Mouse (Mus musculus) heart, adult 2 months (tissue): ENCODE results near the gene Mlh3. TPM values are rescaled to one million over a fixed set of nuclear protein-coding genes. Genes with fewer than 3 reads are reported as not detected.

Source experiments
- DNase-seq, 2 experiments: peaks; one replicate each; pipeline ENCODE4 v3.0.0; 2021
- H3K27ac ChIP-seq: fragments of 200-600 bp; 2 replicates; pipeline ENCODE4 v1.8.1; 2022
- H3K27me3 ChIP-seq: fragments of 200-500 bp; 2 replicates; pipeline ENCODE4 v1.6.1; 2012; ENCODE audit warnings: mild to moderate bottlenecking, low read length, inconsistent platforms, mixed read lengths; ENCODE audit not compliant: control insufficient read depth, insufficient read depth
- H3K36me3 ChIP-seq: fragments of 200-500 bp; 2 replicates; pipeline ENCODE4 v1.6.1; 2012; ENCODE audit warnings: low read length, inconsistent platforms; ENCODE audit not compliant: control insufficient read depth, insufficient read depth
- H3K4me1 ChIP-seq: fragments of 200-500 bp; 2 replicates; pipeline ENCODE4 v1.6.1; 2011; ENCODE audit warnings: low read length; ENCODE audit not compliant: control insufficient read depth, insufficient read depth
- H3K4me3 ChIP-seq: fragments of 200-600 bp; 2 replicates; pipeline ENCODE4 v1.8.1; 2022
- H3K79me2 ChIP-seq: fragments of 200-500 bp; replicated peaks from 2 replicates; pipeline ENCODE4 v1.6.1; 2012; ENCODE audit warnings: mild to moderate bottlenecking, inconsistent platforms, low read length, moderate library complexity, mixed read lengths; ENCODE audit not compliant: control insufficient read depth, insufficient read depth
- H3K9ac ChIP-seq: fragments of 200-500 bp; 2 replicates; pipeline ENCODE4 v1.6.1; 2012; ENCODE audit warnings: low read depth, mild to moderate bottlenecking, control low read depth, inconsistent platforms, low read length, mixed read lengths
- CTCF ChIP-seq: fragments of 200-600 bp; IDR thresholded peaks from 2 replicates; pipeline ENCODE4 v1.8.1; 2022; ENCODE audit warnings: antibody characterized with exemption, mild to moderate bottlenecking, moderate library complexity
- EP300 ChIP-seq: fragments of 200-500 bp; IDR thresholded peaks from 2 replicates; pipeline ENCODE4 v1.6.1; 2011; ENCODE audit warnings: low read depth, low read length, control low read depth; ENCODE audit not compliant: insufficient read depth
- POLR2A ChIP-seq: fragments of 200-500 bp; IDR thresholded peaks from 2 replicates; pipeline ENCODE4 v1.6.1; 2011; ENCODE audit warnings: mild to moderate bottlenecking, low read depth, low read length, control low read depth; ENCODE audit not compliant: insufficient read depth
- WGBS: fragments of 180-500 bp; shearing (Covaris S2); methylation state at CpG from one replicate; pipeline ENCODE4 v1.1.7; 2018; 5-methylcytosine and 5-hydroxymethylcytosine counted together
- intact Hi-C: fragments of 180-260 bp; cut with DNase I; formaldehyde crosslinking; loops from one replicate; pipeline ENCODE4 v1.15.1; 2025
- polyA plus RNA-seq: library from polyadenylated mRNA; depleted of rRNA; stranded (reverse); fragments of >200 nt; gene quantifications from 2 replicates; pipeline ENCODE4 v1.2.3, GENCODE M21; 2012
- total RNA-seq, 2 experiments: library from RNA; stranded (reverse); gene quantifications; 2 replicates each; pipeline ENCODE4 v1.2.3; 2021

The Mlh3 gene
- total and polyA plus RNA-seq, 3 experiments = 4.5 to 8.7 (median 8.2) TPM

DNA sequence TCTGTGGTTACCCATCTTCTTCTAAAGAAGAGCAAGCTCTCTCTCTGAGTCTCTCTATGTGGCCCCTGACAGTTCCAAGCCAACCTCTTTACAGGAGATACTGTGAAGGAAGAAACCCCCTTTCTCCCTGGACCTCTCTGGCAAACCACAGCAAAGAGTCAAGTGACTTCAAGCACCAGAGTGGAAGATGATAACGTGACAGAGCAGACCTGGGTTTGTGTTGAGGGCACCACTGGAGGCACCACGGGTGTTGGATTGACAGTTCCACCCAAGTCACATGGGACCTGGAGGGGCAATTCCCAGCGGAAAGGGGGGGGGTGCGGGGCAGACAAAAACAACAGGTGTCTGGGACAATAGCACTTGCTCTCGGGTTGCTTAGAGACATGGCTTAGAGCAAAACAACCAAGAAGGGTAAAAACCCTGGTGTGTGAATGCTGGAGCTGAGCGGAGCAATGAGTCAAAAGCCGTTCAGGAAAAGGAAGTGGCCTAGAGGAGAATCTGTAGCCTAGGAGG lies 61.7 kb downstream of the Mlh3 start:
- Histone ChIP-seq H3K36me3 (no peaks in the 10 kb centered on the region), H3K9ac (no peak overlapping the region), H3K4me1 (peaks cover 3% of the 10 kb centered on the region), H3K79me2 (no peaks in the 10 kb centered on the region), H3K27ac (no peak overlapping the region), H3K4me3 (no peak overlapping the region), H3K27me3 (no peaks in the 10 kb centered on the region)
- intact Hi-C loops = no loop called here
- no peak for TF ChIP-seq CTCF
- TF ChIP-seq EP300 = no peak
- TF ChIP-seq POLR2A = no peak
- no peak for DNase-seq
- WGBS = 22% methylated on average over 7 of the region's 7 CpGs

DNA sequence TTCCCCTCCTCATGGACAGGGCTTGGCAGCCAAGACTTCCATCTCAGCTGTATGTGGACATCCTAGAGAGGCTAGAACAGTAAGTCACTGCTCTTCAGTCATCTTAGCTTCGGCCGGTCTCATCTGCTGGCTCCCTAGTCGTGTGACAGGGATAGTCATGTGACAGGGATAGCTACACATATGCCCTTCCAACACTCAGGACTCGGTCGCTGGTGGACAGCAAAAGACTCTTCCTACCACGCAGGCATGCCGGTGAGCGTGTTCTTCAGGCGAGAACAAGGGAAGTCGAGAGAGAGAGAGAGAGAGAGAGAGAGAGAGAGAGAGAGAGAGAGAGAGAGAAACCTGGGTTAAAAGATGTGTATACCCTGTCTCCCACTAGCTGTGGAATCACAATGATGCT lies 65.0 kb downstream of the Mlh3 start:
- no peaks in the 10 kb centered on the region for H3K27me3 ChIP-seq
- intact Hi-C loops = no loop called here
- 83% methylated on average over 10 of the region's 10 CpGs for WGBS

DNA sequence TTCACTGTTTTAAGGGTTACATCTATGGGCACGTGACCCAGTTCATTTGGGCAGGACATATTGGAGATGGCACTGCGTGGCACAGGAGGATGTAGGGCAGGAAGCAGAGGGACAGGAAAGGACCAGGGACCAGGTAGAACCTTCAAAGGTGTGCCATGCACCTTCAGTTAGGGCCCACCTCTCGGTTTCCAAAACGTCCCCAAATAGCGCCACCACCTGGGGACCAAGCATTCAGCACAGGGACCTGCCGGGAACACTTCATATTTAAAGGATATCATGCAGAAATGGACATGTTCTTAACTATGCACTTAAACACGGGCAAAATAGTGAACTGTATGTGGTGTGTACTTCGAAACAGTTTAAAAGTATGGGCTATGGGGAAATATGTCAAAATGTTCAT lies 66.3 kb downstream of the Mlh3 start:
- H3K4me3 ChIP-seq = no peak overlapping the region
- 63% methylated on average over 8 of the region's 8 CpGs for WGBS
- no peaks in the 10 kb centered on the region for H3K79me2 ChIP-seq
- H3K4me1 ChIP-seq = peaks cover 11% of the 10 kb centered on the region
- DNase-seq = no peak
- H3K27ac ChIP-seq = no peak overlapping the region
- intact Hi-C loops = loop anchor here (5.0 kb wide), 1 partner anchor 37 kb away; no protein-coding TSS in a partner anchor
- no peak overlapping the region for H3K9ac ChIP-seq
- no peaks in the 10 kb centered on the region for H3K27me3 ChIP-seq
- no peak for TF ChIP-seq POLR2A
- peak; percentile 35 for TF ChIP-seq CTCF
- TF ChIP-seq EP300 = no peak
- no peaks in the 10 kb centered on the region for H3K36me3 ChIP-seq

More for the DNA sequence above, 65.0 kb downstream of the Mlh3 start:
- DNase-seq = no peak
- no peaks in the 10 kb centered on the region for H3K36me3 ChIP-seq
- no peak overlapping the region for H3K27ac ChIP-seq
- TF ChIP-seq EP300 (no peak), POLR2A (no peak), CTCF (no peak)
- H3K79me2 ChIP-seq = no peaks in the 10 kb centered on the region
- no peak overlapping the region for H3K9ac ChIP-seq
- H3K4me1 ChIP-seq = peaks cover 11% of the 10 kb centered on the region
- no peak overlapping the region for H3K4me3 ChIP-seq

DNA sequence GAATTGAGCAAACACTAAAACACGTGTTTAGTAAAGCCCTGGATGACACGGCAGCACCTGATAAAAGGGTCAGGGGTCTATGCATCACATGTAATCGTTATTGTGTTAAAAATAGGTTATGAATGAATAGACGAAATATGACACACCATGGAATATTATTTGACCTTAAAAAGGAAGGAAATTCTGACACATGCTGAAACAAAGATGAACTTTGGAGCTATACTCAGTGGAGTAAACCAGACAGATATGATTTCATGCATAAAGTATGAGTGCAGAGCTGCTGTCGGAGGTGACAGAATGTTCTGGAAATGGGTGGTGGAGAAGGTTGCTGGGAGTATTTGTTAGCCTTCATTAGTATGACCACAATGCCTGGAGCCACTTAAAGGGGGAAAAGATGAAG lies 66.7 kb downstream of the Mlh3 start:
- Histone ChIP-seq H3K27me3 (no peaks in the 10 kb centered on the region), H3K4me1 (peaks cover 11% of the 10 kb centered on the region), H3K36me3 (no peaks in the 10 kb centered on the region), H3K9ac (no peak overlapping the region), H3K4me3 (no peak overlapping the region), H3K27ac (no peak overlapping the region), H3K79me2 (no peaks in the 10 kb centered on the region)
- DNase-seq = no peak
- TF ChIP-seq POLR2A = no peak
- no peak for TF ChIP-seq EP300
- no peak for TF ChIP-seq CTCF
- intact Hi-C loops = loop anchor here (5.0 kb wide), 1 partner anchor 36 kb away; no protein-coding TSS in a partner anchor
- WGBS = 28% methylated on average over 5 of the region's 5 CpGs

DNA sequence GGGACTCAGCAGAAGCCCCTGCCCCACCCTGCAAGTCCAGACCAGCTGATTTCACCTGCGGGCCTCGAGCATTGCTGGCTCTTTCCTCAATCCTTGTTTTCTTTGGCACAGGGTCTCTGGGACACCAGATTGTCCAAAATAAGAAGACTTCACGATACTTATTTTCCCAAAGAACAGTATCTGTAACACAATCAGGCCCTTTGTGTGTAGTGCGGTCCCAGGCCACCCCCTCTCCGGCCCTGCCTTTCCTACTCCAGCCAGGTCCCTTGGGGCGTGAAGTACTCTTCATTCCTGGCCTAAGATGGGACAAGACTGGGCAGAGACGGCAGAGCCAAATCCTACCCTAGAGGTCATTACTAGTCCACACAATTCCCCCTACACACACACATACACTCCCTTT lies 68.2 kb downstream of the Mlh3 start:
- TF ChIP-seq CTCF (no peak), POLR2A (no peak), EP300 (no peak)
- intact Hi-C loops = loop anchor here (5.0 kb wide), 1 partner anchor 35 kb away; no protein-coding TSS in a partner anchor
- no peaks in the 10 kb centered on the region for H3K79me2 ChIP-seq
- DNase-seq = peak in 1 of 2 experiments; percentile 33
- H3K4me1 ChIP-seq = peaks cover 11% of the 10 kb centered on the region
- H3K4me3 ChIP-seq = no peak overlapping the region
- H3K27me3 ChIP-seq = no peaks in the 10 kb centered on the region
- no peak overlapping the region; the same call in 1 of the 2 replicates for H3K27ac ChIP-seq
- H3K36me3 ChIP-seq = no peaks in the 10 kb centered on the region
- H3K9ac ChIP-seq = no peak overlapping the region
- 45% methylated on average over 7 of the region's 7 CpGs for WGBS

DNA sequence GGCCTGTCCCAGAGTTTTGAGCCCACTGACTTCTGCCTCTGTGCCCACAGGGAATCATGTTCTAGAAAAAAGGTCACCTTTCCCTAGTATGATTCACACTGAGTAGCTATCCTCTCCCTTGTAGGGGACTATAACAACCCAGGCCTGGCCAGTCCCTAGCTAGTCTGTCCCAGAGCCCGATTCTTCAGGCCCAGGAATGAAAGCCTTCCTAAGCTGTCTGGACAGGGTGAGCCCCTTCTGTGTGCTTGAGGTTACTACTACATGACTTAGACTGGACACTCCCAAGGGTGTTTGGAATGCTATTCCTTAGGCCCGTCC lies 68.6 kb downstream of the Mlh3 start:
- no peak overlapping the region for H3K4me3 ChIP-seq
- intact Hi-C loops = loop anchor here (5.0 kb wide), 1 partner anchor 34 kb away; no protein-coding TSS in a partner anchor
- H3K27me3 ChIP-seq = no peaks in the 10 kb centered on the region
- no peak for DNase-seq
- no peak overlapping the region; the same call in 1 of the 2 replicates for H3K27ac ChIP-seq
- no peak overlapping the region for H3K9ac ChIP-seq
- WGBS = 40% methylated on average over 2 of the region's 2 CpGs
- H3K4me1 ChIP-seq = peaks cover 11% of the 10 kb centered on the region
- no peaks in the 10 kb centered on the region for H3K36me3 ChIP-seq
- H3K79me2 ChIP-seq = no peaks in the 10 kb centered on the region
- TF ChIP-seq EP300 (no peak), POLR2A (no peak), CTCF (no peak)
